8 mouse cellular contexts compared by ENCODE assay signal in the genomic region with DNA sequence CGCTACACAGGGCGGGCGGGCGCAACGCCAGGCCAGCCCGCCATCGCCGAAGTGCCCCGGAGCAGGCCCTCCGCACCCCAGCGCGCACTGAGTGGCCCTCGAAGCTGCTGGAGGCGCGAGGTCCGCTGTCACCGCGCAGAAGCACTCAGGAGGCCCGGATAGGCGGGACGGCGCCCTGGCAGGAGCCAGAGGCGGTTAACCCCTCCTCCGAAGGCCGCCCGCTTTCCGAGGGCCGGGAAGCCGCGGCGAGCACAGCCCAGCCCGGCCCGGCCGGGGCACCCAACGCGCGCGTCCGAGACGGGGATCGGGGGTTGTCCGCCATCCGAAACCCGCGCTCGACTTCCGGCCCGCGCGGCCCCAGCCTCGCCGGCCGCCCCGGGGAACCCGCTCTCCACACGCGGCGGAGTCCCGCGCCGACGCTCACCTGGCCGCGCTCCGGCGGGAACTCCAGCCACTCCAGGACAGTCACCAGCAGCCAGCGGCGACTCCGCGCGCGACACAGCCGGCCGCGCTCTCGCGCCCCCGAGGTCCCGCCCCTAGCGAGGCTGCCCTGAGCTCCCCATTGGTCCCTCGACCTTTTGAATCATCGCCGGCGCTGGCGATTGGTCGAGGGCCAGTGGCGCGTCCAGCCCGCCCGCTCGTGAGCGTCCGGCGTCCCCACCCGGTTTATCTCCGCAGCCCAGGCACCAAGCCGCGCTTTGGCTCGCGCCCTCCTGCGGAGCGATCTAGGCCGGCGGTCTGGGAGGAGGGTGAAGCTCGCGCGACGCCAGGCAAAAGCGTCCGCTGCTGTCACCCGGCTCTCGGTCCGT. TPM values are rescaled to one million over a fixed set of nuclear protein-coding genes. Genes with fewer than 3 reads are reported as not detected.
DNase-seq lines count a peak whose midpoint lies in the region; ATAC-seq and TF ChIP-seq lines count a peak whose summit lies in the region.

No protein-coding gene starts in this region.

- H3K27ac ChIP-seq in forebrain, embryonic 13.5 days = peak overlapping the region; percentile 91
- H3K27ac ChIP-seq in liver, embryonic 16.5 days (ENCODE audit: low read length) = peak overlapping the region; percentile 98
- H3K27ac ChIP-seq in neural tube, embryonic 12.5 days = peak overlapping the region; percentile 83
- H3K27ac ChIP-seq in stomach, postnatal 0 days (replicated peaks) = peak overlapping the region; percentile 98

- no peak for TF ChIP-seq EP300 in stomach, postnatal 0 days (optimal IDR thresholded peaks at IDR 0.05)

- intact Hi-C loops in heart, postnatal 10 days (cut with DNase I) = loop anchor here (5.0 kb wide), 1 partner anchor 40 kb away; no protein-coding TSS in a partner anchor

- no peaks in the 10 kb centered on the region for H3K9me3 ChIP-seq in forebrain, embryonic 13.5 days (replicated peaks)
- no peaks in the 10 kb centered on the region for H3K9me3 ChIP-seq in liver, embryonic 16.5 days (replicated peaks; ENCODE audit: control insufficient read depth, low read length)
- no peaks in the 10 kb centered on the region for H3K9me3 ChIP-seq in neural tube, embryonic 12.5 days
- no peaks in the 10 kb centered on the region for H3K9me3 ChIP-seq in stomach, postnatal 0 days (ENCODE audit: control insufficient read depth, low read length)

- no peaks in the 10 kb centered on the region for H3K27me3 ChIP-seq in forebrain, embryonic 13.5 days
- no peaks in the 10 kb centered on the region for H3K27me3 ChIP-seq in liver, embryonic 16.5 days (ENCODE audit: control insufficient read depth, insufficient read depth, low read depth, low read length)
- H3K27me3 ChIP-seq in neural tube, embryonic 12.5 days (replicated peaks) = no peaks in the 10 kb centered on the region
- no peaks in the 10 kb centered on the region for H3K27me3 ChIP-seq in stomach, postnatal 0 days (ENCODE audit: control insufficient read depth, insufficient read depth, low read length)

- peak; percentile 65 for TF ChIP-seq CTCF in stomach, postnatal 0 days (IDR thresholded peaks at IDR 0.05; ENCODE audit: low read depth)

- under 1% methylated on average over 105 of the region's 113 CpGs for WGBS in forebrain, embryonic 13.5 days
- under 1% methylated on average over 100 of the region's 113 CpGs for WGBS in liver, embryonic 16.5 days (ENCODE audit: insufficient replicate concordance)
- WGBS in neural tube, embryonic 12.5 days = under 1% methylated on average over 113 of the region's 113 CpGs
- WGBS in stomach, postnatal 0 days = under 1% methylated on average over 90 of the region's 113 CpGs

- peak overlapping the region; percentile 90 for H3K9ac ChIP-seq in forebrain, embryonic 13.5 days
- H3K9ac ChIP-seq in liver, embryonic 16.5 days (ENCODE audit: low read depth, low read length) = peak overlapping the region; percentile 97
- peak overlapping the region; percentile 84 for H3K9ac ChIP-seq in neural tube, embryonic 12.5 days
- peak overlapping the region; percentile 92 for H3K9ac ChIP-seq in stomach, postnatal 0 days (ENCODE audit: low read length)

- ATAC-seq in cerebellum, adult (ENCODE audit: insufficient number of reproducible peaks, low FRiP score, low TSS enrichment) = peak; percentile 94
- peak; percentile 98 for ATAC-seq in forebrain, embryonic 13.5 days
- peak; percentile 96 for ATAC-seq in liver, embryonic 16.5 days (ENCODE audit: low read depth)
- ATAC-seq in neural tube, embryonic 12.5 days (ENCODE audit: low FRiP score, low read depth) = peak; percentile 99
- peak; percentile 98 for ATAC-seq in stomach, postnatal 0 days (ENCODE audit: low FRiP score, low TSS enrichment)

- peak; percentile 95 for DNase-seq in ES-CJ7 (ENCODE audit: low read depth, low spot score)
- DNase-seq in heart, postnatal 10 days = peak; percentile 97
- peak; percentile 95 to 98 for DNase-seq in kidney, postnatal 4 days
- peak; percentile 98 for DNase-seq in stomach, postnatal 0 days (ENCODE audit: low spot score)

- H3K4me3 ChIP-seq in forebrain, embryonic 13.5 days = peak overlapping the region; percentile 71
- H3K4me3 ChIP-seq in liver, embryonic 16.5 days (ENCODE audit: low read depth, low read length) = peak overlapping the region; percentile 75
- peak overlapping the region; percentile 69 for H3K4me3 ChIP-seq in neural tube, embryonic 12.5 days
- peak overlapping the region; percentile 83 for H3K4me3 ChIP-seq in stomach, postnatal 0 days (ENCODE audit: low read depth, low read length)

- peaks cover 6% of the 10 kb centered on the region; the same call in 1 of the 2 replicates for H3K36me3 ChIP-seq in forebrain, embryonic 13.5 days (ENCODE audit: poor library complexity, severe bottlenecking)
- peaks cover 9% of the 10 kb centered on the region for H3K36me3 ChIP-seq in liver, embryonic 16.5 days (ENCODE audit: control insufficient read depth, insufficient read depth)
- H3K36me3 ChIP-seq in neural tube, embryonic 12.5 days = no peaks in the 10 kb centered on the region
- H3K36me3 ChIP-seq in stomach, postnatal 0 days (ENCODE audit: control insufficient read depth, insufficient read depth, low read length) = peaks cover 3% of the 10 kb centered on the region; the same call in 1 of the 2 replicates

- peak overlapping the region; percentile 75 for H3K4me2 ChIP-seq in forebrain, embryonic 13.5 days
- H3K4me2 ChIP-seq in liver, embryonic 16.5 days (ENCODE audit: low read depth, low read length) = peak overlapping the region; percentile 83
- peak overlapping the region; percentile 81 for H3K4me2 ChIP-seq in neural tube, embryonic 12.5 days (replicated peaks)
- peak overlapping the region; percentile 88 for H3K4me2 ChIP-seq in stomach, postnatal 0 days (replicated peaks; ENCODE audit: low read depth)

- H3K4me1 ChIP-seq in forebrain, embryonic 13.5 days = peaks cover 38% of the 10 kb centered on the region
- H3K4me1 ChIP-seq in liver, embryonic 16.5 days (ENCODE audit: control insufficient read depth, low read depth, low read length) = peaks cover 31% of the 10 kb centered on the region
- peaks cover 21% of the 10 kb centered on the region for H3K4me1 ChIP-seq in neural tube, embryonic 12.5 days
- no peaks in the 10 kb centered on the region; the same call in 1 of the 2 replicates for H3K4me1 ChIP-seq in stomach, postnatal 0 days (replicated peaks; ENCODE audit: control insufficient read depth, insufficient read depth)

RNA-seq across cellular contexts. Expression of a gene that starts 0.8 kb away (rescaled TPM):
- polyA plus RNA-seq in forebrain, embryonic 13.5 days (2015; fragmentation: Nextera tagmentation; extraction: Ambion mirVana) = 93.6 and 102 TPM in 2 replicates
- total RNA-seq in heart, postnatal 10 days (2021) = 10 to 100 TPM; 35.0 to 36.3 TPM
- polyA plus RNA-seq in liver, embryonic 16.5 days (2015; fragmentation: Nextera tagmentation; extraction: Ambion mirVana) = 211 and 250 TPM in 2 replicates
- 90.3 and 91.5 TPM in 2 replicates for polyA plus RNA-seq in neural tube, embryonic 12.5 days (2016; fragmentation: Nextera tagmentation; extraction: Ambion mirVana)
- 46.8 and 49.8 TPM in 2 replicates for polyA plus RNA-seq in stomach, postnatal 0 days (2015; fragmentation: Nextera tagmentation; extraction: Ambion mirVana)

Comparison
In these comparisons a context has a peak if more than half of its experiments do, and no peak if none do; other contexts are left out.
1. Peak in every context shown above with its lines: DNase-seq, ATAC-seq, H3K4me3 ChIP-seq and H3K27ac ChIP-seq.